Mouse (Mus musculus) hindbrain, embryonic 11.5 days (tissue): Measurements from ENCODE around the gene Ctrl. TPM values are rescaled to one million over a fixed set of nuclear protein-coding genes. Genes with fewer than 3 reads are reported as not detected.

Source experiments
- ATAC-seq: fragments of 200-750 bp; cut with Nextera tagmentation; 2 replicates; pipeline ENCODE4 v1.8.0; 2017; ENCODE audit warnings: mild to moderate bottlenecking, moderate TSS enrichment, moderate library complexity; ENCODE audit not compliant: low FRiP score
- DNase-seq: peaks from one replicate; pipeline ENCODE4 v3.0.0-alpha.2; 2015; ENCODE audit warnings: low spot score
- H3K27ac ChIP-seq: fragments of 300-500 bp; sonication (generic); 2 replicates; pipeline ENCODE4 v1.5.1; 2014; ENCODE audit warnings: mild to moderate bottlenecking, low read depth, low read length
- H3K27me3 ChIP-seq: fragments of 300-500 bp; sonication (generic); 2 replicates; pipeline ENCODE4 v1.6.1; 2014; ENCODE audit warnings: mild to moderate bottlenecking, low read length, moderate library complexity, mixed read lengths; ENCODE audit not compliant: control insufficient read depth, insufficient read depth
- H3K36me3 ChIP-seq: fragments of 300-500 bp; sonication (generic); 2 replicates; pipeline ENCODE4 v1.6.1; 2014; ENCODE audit warnings: mild to moderate bottlenecking, low read length, moderate library complexity, mixed read lengths; ENCODE audit not compliant: control insufficient read depth, insufficient read depth
- H3K4me1 ChIP-seq: fragments of 300-500 bp; sonication (generic); replicated peaks from 2 replicates; pipeline ENCODE4 v1.6.1; 2014; ENCODE audit warnings: low read length, mixed read lengths; ENCODE audit not compliant: control insufficient read depth, insufficient read depth
- H3K4me2 ChIP-seq: fragments of 300-500 bp; sonication (generic); replicated peaks from 2 replicates; pipeline ENCODE4 v1.6.1; 2014; ENCODE audit warnings: mild to moderate bottlenecking, low read depth, low read length
- H3K4me3 ChIP-seq: fragments of 300-500 bp; sonication (generic); 2 replicates; pipeline ENCODE4 v1.5.1; 2014; ENCODE audit warnings: low read depth, low read length
- H3K9ac ChIP-seq: fragments of 300-500 bp; sonication (generic); 2 replicates; pipeline ENCODE4 v1.6.1; 2014; ENCODE audit warnings: low read depth, low read length
- H3K9me3 ChIP-seq: fragments of 300-500 bp; sonication (generic); 2 replicates; pipeline ENCODE4 v1.6.1; 2016; ENCODE audit warnings: low read length; ENCODE audit not compliant: control insufficient read depth
- WGBS: fragments of 180-500 bp; shearing (Covaris S2); extraction: QIAGEN DNeasy Blood & Tissue Kit; methylation state at CpG from one replicate; pipeline ENCODE4 v1.1.7; 2014; 5-methylcytosine and 5-hydroxymethylcytosine counted together
- polyA plus RNA-seq: library from polyadenylated mRNA; unstranded; fragments of >200 nt; fragmentation: Nextera tagmentation; extraction: Ambion mirVana; gene quantifications from 2 replicates; pipeline ENCODE4 v1.2.1, GENCODE M21; 2014

Ctrl gene
- polyA plus RNA-seq, 1 experiment from 2014 or later, result 1.3 TPM

GRCm38 (mm10) chr8:105897801-105898480, 35.7 kb downstream of the Ctrl start:
- Histone ChIP-seq H3K36me3 (no peaks in the 10 kb centered on the region), H3K4me3 (no peak overlapping the region), H3K27me3 (no peaks in the 10 kb centered on the region), H3K9ac (no peak overlapping the region), H3K27ac (no peak overlapping the region), H3K9me3 (no peaks in the 10 kb centered on the region), H3K4me2 (no peak overlapping the region), H3K4me1 (peaks cover 3% of the 10 kb centered on the region; the same call in 1 of the 2 replicates)
- WGBS, result 88% methylated on average over 9 of the region's 9 CpGs
- DNase-seq (no peak), ATAC-seq (no peak)

GRCm38 (mm10) chr8:105893339-105893738, 40.3 kb downstream of the Ctrl start, which contains the start of gene Nrn1l:
Gene Nrn1l, plus strand, starts transcription at chr8:105893567.
- H3K9me3 ChIP-seq, result no peaks in the 10 kb centered on the region
- peak; percentile 81 for DNase-seq
- H3K27me3 ChIP-seq, result no peaks in the 10 kb centered on the region
- 3% methylated on average over 11 of the region's 11 CpGs for WGBS
- no peak within 1 kb of the TSS for H3K4me2 ChIP-seq
- peaks cover 17% of the 10 kb centered on the region for H3K36me3 ChIP-seq
- peaks cover 3% of the 10 kb centered on the region; the same call in 1 of the 2 replicates for H3K4me1 ChIP-seq
- H3K4me3 ChIP-seq, result no peak within 1 kb of the TSS
- H3K27ac ChIP-seq, result no peak within 1 kb of the TSS
- peak; percentile 93 for ATAC-seq
- H3K9ac ChIP-seq, result no peak within 1 kb of the TSS

- Histone ChIP-seq H3K4me1 (peaks cover 3% of the 10 kb centered on the region; the same call in 1 of the 2 replicates), H3K4me3 (no peak overlapping the region), H3K9me3 (no peaks in the 10 kb centered on the region), H3K27me3 (no peaks in the 10 kb centered on the region), H3K4me2 (no peak overlapping the region), H3K9ac (no peak overlapping the region), H3K27ac (no peak overlapping the region), H3K36me3 (peaks cover 17% of the 10 kb centered on the region)
- DNase-seq (peak; percentile 16), ATAC-seq (peak; percentile 33; the same call in 1 of the 2 replicates)
- 89% methylated on average over 6 of the region's 6 CpGs for WGBS
Measured at GRCm38 (mm10) chr8:105892432-105892831, 41.2 kb downstream of the Ctrl start.

GRCm38 (mm10) chr8:105890870-105891269, 42.8 kb downstream of the Ctrl start:
- Histone ChIP-seq H3K27ac (no peak overlapping the region), H3K36me3 (peaks cover 17% of the 10 kb centered on the region), H3K4me3 (no peak overlapping the region), H3K9ac (no peak overlapping the region), H3K4me2 (no peak overlapping the region), H3K27me3 (no peaks in the 10 kb centered on the region), H3K4me1 (peaks cover 3% of the 10 kb centered on the region; the same call in 1 of the 2 replicates), H3K9me3 (no peaks in the 10 kb centered on the region)
- DNase-seq (no peak), ATAC-seq (no peak)
- 95% methylated on average over 6 of the region's 6 CpGs for whole genome bisulfite sequencing

- H3K4me1 ChIP-seq, result peaks cover 3% of the 10 kb centered on the region; the same call in 1 of the 2 replicates
- no peak overlapping the region for H3K4me2 ChIP-seq
- DNase-seq, result no peak
- H3K9me3 ChIP-seq, result no peaks in the 10 kb centered on the region
- H3K27me3 ChIP-seq, result no peaks in the 10 kb centered on the region
- H3K4me3 ChIP-seq, result no peak overlapping the region
- H3K27ac ChIP-seq, result no peak overlapping the region
- WGBS, result 92% methylated on average over 12 of the region's 12 CpGs
- no peak overlapping the region for H3K9ac ChIP-seq
- H3K36me3 ChIP-seq, result peaks cover 20% of the 10 kb centered on the region
- no peak for ATAC-seq
Measured at GRCm38 (mm10) chr8:105889756-105890465, 43.8 kb downstream of the Ctrl start.

Other genes with a start within 250 kb of the Ctrl start
- 3.9 TPM in 2 replicates for gene Carmil2, start 247.6 kb downstream of the Ctrl start, polyA plus RNA-seq
- 70.0 and 74.1 TPM in 2 replicates for gene Acd, start 232.8 kb downstream of the Ctrl start, polyA plus RNA-seq
- 25.9 and 26.8 TPM in 2 replicates for gene Pard6a, start 232.7 kb downstream of the Ctrl start, polyA plus RNA-seq
- 0.31 TPM in 1 of 2 replicates, not detected in the other for gene 4933405L10Rik, start 226.2 kb downstream of the Ctrl start, polyA plus RNA-seq
- 26.4 and 27.9 TPM in 2 replicates for gene Enkd1, start 225.7 kb downstream of the Ctrl start, polyA plus RNA-seq
- gene Gfod2, start 175.2 kb downstream of the Ctrl start, polyA plus RNA-seq, result 38.3 and 41.6 TPM in 2 replicates
- gene Ranbp10, start 106.5 kb downstream of the Ctrl start, polyA plus RNA-seq, result 13.7 and 17.8 TPM in 2 replicates
- gene Tsnaxip1, start 106.1 kb downstream of the Ctrl start, polyA plus RNA-seq, result 1.2 and 1.4 TPM in 2 replicates
- gene Cenpt, start 80.6 kb downstream of the Ctrl start, polyA plus RNA-seq, result 55.4 TPM in 2 replicates
- gene Thap11, start 78.7 kb downstream of the Ctrl start, polyA plus RNA-seq, result 60.5 and 66.7 TPM in 2 replicates
- gene Nutf2, start 73.3 kb downstream of the Ctrl start, polyA plus RNA-seq, result 256 and 278 TPM in 2 replicates
- 31.9 and 32.6 TPM in 2 replicates for gene Edc4, start 53.0 kb downstream of the Ctrl start, polyA plus RNA-seq
- gene Nrn1l, start 40.3 kb downstream of the Ctrl start, polyA plus RNA-seq, result not detected in 2 replicates
- 11.1 and 12.5 TPM in 2 replicates for gene Pskh1, start 33.4 kb downstream of the Ctrl start, polyA plus RNA-seq
- 21.6 and 24.6 TPM in 2 replicates for gene Psmb10, start 4.6 kb upstream of the Ctrl start, polyA plus RNA-seq
- 0.54 and 0.73 TPM in 2 replicates for gene Lcat, start 9.5 kb upstream of the Ctrl start, polyA plus RNA-seq
- 7.8 and 8.4 TPM in 2 replicates for gene Slc12a4, start 32.2 kb upstream of the Ctrl start, polyA plus RNA-seq
- gene Dpep3, start 45.6 kb upstream of the Ctrl start, polyA plus RNA-seq, result not detected in 2 replicates
- 16.4 and 22.0 TPM in 2 replicates for gene Dus2, start 57.5 kb upstream of the Ctrl start, polyA plus RNA-seq
- gene Dpep2nb, start 72.1 kb upstream of the Ctrl start, polyA plus RNA-seq, result 0.15 TPM in 1 of 2 replicates, not detected in the other
- gene Ddx28, start 78.0 kb upstream of the Ctrl start, polyA plus RNA-seq, result 21.2 and 21.3 TPM in 2 replicates
- gene Nfatc3, start 125.0 kb upstream of the Ctrl start, polyA plus RNA-seq, result 4.2 and 8.1 TPM in 2 replicates
- 1.5 and 2.1 TPM in 2 replicates for gene Esrp2, start 203.1 kb upstream of the Ctrl start, polyA plus RNA-seq
- gene Pla2g15, start 216.5 kb upstream of the Ctrl start, polyA plus RNA-seq, result 4.4 and 5.2 TPM in 2 replicates
- gene Slc7a6, start 235.0 kb upstream of the Ctrl start, polyA plus RNA-seq, result 84.4 and 88.9 TPM in 2 replicates